Mouse (Mus musculus) cerebellum, postnatal 4 days (tissue): ENCODE data around the gene Thnsl1.

Source experiments
- DNase-seq, 2 experiments: peaks; one replicate each; pipeline ENCODE4 v3.0.0; 2022; ENCODE audit warnings: low spot score in 2 of 2, mixed read lengths in 1 of 2

The Thnsl1 gene

DNA sequence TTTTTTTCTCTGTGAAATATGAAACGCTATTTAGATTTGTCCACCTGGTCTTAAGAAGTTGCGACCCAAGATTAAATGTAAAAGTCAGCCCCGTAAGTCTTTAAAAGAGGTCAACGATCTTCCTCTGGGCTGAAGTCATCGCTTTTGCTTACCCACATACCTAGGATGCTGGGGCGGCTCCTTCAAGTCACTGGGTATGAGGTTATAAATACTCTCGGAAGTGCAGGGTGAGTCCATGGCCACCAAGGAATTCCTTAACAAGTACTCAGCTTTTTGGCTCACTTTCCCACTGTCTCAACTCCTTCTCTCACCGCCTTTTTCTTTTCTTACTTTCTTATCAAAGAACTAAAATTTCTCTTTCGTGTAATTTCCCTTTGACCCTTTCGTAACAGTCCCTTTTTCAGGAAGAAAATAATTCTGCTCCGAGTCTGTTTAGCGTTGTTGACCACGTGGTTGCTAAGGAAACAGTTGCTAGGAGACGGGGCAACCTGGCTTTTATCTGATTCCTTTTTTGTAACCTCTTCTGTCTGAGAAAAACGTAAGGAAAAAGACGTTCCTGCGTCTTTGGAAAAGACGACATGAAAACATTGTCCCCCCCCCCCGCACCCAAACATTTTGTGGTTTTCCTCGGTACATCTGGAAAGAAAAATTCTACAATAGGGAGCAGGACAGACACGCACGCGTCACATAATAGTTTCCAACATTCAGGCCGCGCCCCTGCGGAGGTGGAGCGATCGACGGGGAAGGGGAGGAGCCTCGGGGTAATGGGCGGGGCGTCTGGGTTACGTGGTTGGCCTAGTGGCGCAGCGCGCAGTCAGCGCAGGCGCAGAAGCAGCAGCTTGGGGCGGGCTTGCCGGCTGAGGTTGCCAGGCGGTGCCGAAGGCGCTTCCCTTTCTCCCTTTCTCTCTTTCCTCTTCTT lies at the start of gene Thnsl1, which contains the start of gene Enkur:
Gene Thnsl1 (plus strand): TSS at position 813 of the 919 bp plus-strand sequence.
Gene Enkur (minus strand): TSS at position 454 of the 919 bp plus-strand sequence.
- DNase-seq, result peak; percentile 96 to 97

DNA sequence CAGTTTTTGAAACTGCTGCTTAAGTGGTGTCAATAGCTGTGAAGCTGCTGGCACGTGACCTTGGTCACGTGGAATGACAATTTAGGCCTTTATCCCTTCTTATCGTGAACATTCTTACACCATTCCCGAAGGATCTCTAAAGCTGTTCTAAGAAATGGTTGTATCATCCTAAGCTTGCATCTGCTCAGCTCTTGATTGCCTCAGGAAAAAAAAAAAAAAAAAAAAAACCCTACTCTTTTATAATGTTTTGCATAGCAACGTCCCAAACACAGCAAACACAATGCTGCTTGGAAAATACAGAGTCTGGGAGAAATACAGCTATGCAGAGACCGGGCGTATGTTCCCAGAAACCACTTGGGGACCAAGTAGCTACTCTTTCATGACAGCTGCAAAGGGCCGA lies 41.2 kb upstream of the Thnsl1 start:
- no peak for DNase-seq

DNA sequence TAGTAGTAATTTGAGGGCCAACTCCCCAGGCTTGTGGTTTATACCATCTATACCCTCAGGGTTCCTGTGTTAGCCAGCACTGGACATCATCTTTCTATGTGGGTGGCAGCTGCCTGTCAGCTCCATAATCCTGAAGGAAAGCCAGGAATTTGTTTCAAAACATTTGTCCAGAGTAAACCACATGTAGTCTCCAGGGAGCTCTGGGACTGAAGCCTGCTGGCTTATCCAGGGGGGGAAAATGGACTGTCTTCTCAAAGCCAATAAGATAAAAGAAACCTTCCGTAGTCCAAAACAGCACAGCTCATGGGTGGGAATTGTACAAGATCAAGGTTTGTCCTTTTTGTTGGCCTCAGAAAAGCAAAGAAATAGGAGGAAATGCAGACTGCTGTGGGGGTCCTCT lies 37.6 kb upstream of the Thnsl1 start:
- no peak for DNase-seq

DNA sequence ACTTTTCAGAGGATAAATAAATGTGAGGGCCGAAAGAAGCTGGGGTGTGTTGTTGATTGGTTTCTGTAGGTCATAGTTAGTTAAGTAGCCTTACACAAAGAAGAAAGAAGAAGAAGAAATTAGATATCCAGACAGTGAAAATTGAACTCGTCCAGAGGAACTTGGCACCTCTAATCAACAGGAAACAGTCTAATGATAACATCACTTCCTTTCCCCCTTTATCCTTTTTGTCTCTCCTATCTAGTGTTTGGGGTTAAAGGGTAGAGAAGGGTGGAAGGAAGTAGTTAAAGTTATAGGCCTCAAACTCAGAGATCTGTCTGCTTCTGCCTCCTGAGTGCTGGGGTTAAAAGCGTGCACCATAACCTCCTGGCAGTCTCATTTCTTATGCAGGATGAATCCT lies 32.7 kb upstream of the Thnsl1 start:
- DNase-seq, result no peak

DNA sequence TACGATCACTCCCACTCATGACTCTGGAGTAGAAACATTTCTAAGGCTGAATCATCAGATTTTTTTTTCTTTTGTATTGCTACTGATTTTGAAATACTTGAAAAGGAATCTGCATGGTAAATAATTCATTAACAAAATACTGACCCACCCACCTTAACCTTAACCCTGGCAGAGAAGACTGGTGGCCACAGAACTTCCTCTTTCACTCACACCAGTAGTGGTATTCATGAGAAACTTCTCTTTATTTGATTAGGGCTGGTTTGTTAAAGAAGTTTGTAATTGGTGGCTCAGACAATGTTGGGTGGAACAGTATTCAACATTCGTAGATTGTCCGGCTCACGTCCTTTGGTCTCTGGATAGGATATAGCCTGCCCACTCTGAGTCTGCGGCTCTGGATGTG lies 26.4 kb upstream of the Thnsl1 start:
- DNase-seq, result no peak

DNA sequence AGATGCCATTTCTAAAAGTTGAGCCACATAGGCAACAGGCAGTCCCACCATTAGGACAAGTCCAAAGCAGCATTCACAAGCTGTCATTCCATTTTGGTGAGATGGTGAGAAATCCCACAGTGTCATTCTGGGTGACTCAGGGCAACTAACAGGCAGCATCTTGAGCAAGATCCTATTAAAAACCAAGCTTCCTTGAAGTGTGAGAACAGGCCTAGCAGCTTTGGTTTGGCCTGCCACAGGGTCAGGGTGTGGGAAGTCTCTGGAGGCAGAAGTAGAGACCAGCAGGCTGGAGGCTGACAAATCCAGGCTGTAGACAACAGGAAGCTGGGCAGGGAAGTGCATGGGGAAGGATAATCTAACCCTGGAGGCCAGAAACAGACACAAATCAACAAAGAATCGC lies 22.7 kb upstream of the Thnsl1 start:
- no peak for DNase-seq

DNA sequence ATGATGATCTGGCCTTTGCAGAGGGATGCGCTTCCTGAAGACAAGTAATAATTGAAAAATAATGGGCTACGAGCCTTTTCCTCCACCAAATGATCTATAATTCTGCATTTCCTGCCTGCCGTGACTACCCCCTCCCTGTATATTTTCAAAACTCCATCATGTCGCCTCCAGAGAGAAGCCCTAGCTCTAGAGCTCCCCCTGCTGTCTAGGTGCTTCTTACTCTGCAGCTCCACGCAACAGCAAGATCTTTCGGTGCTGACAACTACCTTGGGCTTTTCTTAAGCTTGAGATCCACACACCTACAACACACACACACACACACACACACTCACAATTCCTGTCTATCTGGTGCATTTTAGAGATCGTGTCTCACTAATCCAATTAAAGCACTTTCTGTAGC lies 17.9 kb upstream of the Thnsl1 start:
- peak in 1 of 2 experiments; percentile 47 for DNase-seq

DNA sequence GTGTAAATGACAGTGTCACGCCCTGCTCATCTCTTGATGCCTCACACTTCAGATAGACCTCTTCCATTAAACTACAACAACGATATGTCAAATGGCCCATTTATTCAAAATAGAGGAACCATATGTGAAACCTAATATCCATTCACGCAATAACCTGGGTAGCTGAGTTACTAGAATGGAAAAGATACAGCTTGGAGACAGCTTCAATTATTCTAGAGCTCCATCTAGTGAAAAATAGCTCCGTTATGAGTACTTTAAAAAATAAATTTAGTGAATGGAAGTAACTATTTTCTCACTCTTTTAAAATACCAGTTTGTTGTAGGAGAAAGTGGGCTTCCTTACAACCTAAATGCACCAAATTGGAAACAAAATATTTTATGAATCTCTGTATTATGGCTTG lies 16.9 kb upstream of the Thnsl1 start:
- no peak for DNase-seq

DNA sequence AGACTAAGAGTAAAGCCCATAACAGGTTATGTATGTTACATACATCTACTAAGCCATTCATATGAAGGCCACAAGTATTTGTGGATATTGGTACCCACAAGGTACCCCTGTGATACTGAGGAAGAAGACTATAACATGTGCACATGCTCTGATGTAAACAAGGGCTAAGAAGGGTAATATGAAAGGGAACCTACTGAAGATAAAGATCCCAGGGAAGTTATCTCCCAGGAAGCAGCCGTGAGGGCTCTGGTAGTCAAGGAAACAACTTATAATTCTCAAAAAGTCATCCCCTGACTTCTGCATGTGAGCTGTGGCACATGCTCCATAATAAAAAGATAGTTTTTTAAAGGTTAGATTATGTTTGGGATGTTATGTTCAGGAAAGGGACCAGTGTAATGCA lies 14.3 kb upstream of the Thnsl1 start:
- DNase-seq, result no peak

DNA sequence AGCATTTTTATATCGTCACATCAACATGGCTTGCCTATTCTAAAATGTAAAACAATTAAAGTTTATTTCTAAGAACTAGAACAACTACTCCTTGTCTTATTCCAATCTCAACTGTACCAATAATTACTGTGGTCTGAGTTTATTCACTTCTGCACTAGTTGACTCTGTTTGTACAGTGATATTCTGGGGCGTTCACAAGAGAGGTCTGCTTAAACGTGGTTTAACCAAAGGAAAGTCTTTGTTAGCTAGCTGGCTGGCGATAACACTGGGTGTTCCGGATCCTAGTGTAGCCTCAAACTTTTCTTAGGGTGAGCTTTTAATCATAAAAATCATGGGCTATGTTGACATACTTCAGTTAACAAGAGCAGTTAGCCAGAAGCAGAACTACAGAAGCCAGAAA lies 10.3 kb upstream of the Thnsl1 start:
- DNase-seq, result no peak

DNA sequence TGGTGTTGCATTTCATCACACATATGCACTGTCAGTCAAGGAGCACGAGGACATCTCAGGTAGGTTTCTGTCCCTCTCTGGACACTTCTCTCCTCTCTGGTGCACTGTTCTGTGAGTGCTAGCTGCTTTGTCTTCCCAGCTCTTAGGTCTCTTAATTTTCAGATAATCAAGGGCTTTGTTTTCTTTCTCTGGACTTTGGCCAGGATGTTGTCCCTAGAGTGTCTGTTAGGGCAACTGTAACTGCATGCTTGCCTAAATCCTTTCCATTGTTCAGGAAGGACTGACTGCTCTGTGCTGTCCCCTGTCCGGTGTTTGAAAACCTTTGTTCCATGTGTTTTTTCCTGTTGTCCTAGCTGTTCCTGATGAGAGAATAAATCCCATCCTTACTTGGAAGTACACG lies 6.5 kb upstream of the Thnsl1 start:
- no peak for DNase-seq

DNA sequence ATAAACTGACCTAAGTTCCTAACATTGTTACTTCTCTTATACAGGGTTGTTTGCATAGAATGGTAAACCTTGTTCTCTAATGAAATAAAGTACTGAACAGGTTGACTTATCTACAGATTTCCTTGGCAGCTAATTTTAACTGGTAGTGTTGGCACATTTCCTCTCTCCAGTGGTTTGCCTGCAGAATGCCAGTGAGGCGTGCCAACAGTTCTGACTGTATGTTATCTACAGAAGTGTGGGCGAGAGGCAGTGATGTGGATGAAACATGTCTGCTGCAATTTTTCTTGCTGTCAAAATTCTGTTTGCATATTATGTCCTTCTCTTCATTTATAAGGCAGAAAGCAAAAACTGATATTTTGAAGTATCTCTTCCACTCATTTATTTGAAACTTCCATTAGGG lies 2.8 kb upstream of the Thnsl1 start:
- no peak for DNase-seq

DNA sequence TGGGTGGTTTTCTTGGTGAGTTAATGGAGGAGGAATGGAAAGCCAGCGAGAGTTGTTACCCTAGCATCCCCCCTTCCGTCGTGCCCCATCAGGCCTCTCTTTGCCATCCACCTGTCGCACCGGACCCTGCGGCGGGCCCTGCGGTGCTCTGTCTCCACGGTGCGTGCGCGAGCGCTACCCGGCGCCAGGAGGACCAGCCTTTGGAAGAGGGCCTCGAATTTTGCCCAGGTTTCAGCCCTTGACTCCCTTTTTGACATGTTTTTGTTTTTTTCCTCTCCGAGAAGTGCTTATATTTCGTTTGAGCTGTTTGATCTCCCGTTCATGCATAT lies 271 bp downstream of the Thnsl1 start:
- DNase-seq, result no peak

DNA sequence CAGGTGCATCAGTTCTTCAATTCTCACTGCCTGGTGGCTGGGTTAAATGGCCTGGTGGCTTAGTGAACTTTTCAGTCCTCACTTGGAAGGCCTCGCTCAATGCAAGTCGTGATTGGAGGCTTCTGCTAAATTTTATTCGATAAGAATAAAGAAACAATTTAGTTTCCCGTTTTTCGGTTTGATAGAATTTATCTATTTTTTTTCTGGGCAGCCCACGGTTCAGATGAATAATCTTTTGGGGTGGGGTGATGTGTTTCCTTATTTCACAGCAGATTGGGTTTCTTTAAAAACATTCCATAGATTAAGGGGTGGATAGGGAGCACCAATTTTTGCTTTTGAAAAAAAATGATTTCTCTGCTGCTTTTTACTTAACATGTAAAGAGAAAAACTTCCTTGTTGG lies 754 bp downstream of the Thnsl1 start:
- DNase-seq, result no peak

DNA sequence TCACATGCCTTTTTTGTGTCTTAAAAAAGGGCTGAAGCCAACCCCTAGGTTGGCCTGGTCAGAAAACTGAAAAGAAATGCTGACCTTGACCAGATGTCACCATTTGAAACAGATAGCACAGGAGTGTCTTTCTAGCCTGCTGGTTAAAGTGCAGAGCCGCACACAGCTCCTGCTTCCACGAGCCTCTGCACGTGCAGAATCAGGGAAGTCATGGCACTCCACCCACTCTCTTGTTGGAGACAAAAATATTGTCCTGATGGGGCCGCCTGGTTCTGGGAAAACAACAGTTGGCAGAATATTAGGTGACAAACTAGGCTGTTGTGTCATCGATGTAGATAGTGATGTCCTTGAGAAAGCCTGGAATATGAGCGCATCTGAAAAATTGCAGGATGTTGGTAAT lies 5.8 kb downstream of the Thnsl1 start:
- no peak for DNase-seq

DNA sequence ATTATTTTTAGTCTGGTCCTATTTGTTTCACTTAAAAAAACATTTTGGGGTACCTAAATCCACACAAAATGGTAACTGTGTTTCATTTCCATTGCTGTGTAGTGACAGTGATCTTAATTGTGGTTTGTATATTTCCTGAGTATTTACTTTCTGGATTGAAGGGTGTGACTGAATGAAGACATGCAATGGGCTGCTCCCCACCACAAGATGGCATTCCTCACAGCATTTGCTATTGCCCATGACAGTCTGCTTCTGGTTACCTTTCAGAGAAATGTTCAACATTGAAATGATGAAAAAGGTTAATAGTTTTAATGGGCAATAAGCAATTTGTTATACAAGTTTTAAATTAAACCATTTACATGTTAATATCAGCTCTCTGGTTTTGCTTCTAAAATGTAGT lies 8.8 kb downstream of the Thnsl1 start:
- no peak for DNase-seq

DNA sequence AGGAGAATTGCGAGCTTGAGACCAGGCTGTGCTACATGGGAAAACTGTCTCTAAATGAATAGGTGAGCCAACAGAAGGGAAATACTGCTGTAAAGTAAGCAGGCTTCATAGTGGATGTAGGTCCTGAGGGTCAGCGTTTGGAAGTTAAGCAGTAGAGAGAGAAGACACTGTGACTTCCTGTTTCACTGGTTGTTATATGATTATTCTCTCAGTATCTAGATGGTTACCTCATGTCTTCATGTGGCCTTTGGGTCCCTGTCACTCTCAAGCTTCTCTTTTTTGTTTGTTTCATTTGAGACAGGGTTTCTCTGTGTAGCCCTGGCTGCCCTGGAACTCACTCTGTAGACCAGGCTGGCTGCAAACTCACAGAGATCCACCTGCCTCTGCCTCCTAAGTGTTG lies 9.8 kb downstream of the Thnsl1 start:
- no peak for DNase-seq

DNA sequence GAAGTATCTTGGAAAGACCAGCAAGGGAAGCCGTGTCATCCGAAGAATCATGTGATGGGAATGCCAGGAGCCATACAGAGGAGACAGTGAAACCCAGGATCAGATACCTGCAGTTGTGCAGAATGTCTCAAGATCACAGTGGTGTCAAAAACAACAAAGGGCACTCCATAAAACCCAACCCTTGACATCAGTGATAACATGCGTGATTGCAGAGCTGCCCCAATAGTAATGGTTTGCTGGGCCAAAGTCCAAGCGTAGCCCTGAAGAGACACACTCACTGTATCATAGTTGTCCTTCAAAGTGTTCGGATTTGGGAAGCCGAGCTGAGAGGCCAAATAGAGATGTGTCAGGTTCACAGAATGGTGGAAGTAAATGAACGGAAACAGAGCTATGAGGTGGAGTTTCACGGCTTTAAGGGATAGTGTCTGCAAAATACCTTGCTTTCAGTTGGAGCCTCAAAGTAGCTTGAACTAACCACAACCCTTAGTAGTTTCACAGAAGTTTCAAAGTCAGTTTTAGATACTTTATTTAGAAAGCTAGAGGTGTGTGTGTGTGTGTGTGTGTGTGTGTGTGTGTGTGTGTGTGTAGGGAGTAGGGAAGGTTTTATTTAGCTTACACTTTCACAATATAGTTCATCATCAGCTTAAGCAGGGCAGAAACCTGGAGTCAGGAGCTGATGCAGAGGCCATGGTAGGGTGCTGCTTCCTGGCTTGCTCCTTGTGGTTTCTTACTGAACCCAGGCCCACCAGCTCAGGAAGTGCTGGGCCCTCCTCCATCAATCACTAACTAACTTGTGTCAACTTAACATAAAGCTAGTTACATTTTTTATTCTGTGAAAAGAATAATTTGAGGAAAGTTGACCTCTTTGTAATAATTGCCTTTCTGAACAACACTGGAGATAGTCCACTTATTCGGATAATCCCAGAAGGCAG lies 17.2 kb downstream of the Thnsl1 start:
- no peak for DNase-seq

DNA sequence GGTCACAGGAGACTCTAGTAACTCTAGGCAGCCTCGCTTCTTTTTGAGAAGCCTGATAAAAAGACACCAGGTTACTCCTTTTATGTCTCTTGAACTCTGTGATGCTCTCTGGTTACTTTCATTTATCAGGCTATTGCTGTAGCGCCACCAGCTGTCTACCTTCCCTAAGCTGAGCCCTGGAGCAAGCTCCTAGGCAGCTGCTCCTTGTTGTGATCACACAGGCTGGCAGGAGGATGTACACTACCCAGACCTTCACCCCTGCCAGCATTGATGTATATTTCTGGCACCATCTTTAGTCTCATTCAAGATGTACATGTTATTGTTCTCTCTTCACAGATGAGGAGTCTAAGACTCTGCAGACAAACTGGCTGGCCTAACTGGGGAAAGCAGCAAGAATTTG lies 24.8 kb downstream of the Thnsl1 start:
- no peak for DNase-seq

DNA sequence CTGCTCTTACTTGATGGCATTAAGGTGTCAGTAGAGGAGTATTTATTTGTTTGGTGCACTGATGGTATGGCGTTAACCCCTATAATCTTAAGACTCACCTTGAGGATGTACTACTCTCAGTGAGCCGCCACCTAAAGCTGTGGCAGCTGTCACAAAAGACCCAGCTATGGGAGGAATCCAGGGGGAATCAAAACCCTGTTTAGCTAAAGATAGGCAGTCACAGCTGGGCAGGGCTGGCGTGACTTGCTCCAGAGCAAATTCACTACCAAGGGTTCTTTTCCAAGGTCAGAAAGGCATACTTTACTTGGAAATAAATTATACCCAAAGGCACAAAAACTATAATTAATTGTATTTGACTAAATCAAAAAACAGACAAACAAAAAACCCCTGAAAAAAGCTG lies 25.6 kb downstream of the Thnsl1 start:
- DNase-seq, result no peak

DNA sequence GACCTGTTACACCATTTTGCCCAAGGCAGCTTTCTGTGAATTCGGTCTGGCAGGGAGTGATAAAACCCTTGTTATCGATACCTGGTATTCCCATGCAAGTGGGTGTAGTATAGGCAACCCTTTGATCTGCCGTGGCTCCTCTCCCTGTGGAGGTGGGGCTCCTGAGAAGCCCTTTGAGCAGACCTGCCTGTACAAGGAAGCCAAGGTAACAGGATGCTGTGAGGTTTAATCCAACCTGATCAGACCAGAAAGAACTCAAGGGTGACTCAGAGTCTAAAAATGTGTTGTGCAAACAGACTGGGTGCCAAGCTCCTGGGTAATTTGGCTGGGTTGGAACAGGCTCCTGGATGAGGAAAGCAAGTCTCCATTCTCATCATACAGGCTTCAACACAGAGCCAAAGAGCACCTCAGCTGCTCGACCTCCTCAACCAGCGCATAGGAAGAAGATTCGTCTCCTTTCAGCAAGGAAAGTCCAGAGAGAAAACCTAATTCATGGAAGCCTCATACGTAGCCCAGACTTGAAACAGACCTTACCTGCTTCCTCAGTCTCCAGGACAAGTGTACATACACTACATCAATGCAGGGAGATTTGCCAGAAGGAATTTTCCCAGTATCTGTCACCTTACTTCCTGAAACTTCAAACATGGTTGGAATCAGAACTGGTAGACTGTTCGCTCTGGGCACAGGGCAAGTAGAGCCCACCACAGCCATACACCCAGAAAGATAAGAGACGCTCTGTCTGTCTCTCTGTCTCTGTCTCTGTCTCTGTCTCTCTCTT lies 29.5 kb downstream of the Thnsl1 start:
- DNase-seq, result no peak

DNA sequence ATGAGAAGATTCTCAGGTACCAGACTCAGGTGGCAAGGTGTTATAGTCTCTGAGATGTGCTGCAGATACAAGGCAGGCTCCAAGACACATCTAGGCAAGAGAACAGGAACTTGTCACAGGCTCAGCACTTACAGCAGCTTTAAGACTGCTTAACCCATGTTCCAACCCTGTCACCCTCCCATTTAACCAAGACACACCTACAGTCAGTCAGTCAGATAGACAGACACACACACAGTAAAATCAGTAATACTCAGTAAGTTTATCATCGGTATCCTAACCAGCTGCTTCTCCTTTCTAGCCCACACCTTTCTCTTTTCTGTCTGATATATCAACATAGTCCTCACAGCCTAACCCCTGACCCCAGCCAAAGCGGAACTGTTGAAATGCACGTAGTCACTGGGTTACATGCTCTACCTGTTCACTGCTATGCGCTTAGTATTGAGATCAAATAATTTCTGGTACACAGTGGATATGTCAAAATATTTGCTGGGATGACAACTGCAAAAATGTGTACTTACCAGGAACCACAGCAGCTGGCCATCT lies 30.4 kb downstream of the Thnsl1 start:
- no peak for DNase-seq
